Mouse (Mus musculus): ENCODE measurements at regions not wholly inside any gene's neighbourhood (a gene's known extent, or its start where the extent isn't known, plus 50 kb on each side); places are given as distances from the start of the nearest gene placed in this dataset.

DNA sequence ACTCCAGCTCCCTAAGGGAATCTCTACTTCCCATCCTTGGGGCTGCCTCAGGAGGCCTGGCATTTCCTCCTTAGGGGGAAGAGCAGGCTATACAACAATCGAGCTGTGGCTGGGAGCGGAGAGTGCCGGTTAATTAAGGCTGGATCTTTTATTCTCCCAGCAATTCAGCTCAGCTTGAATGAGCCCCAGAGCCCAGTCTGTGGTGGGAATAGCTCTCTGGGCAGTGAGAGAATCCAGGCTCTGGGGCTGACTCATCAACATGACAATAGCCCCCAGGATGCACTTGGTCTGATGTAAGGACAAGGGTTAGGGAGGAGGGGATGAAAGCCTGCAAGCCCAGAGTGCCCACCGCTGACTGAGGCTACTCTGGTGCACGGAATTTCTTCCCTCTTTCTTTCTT lies 280.2 kb upstream of the Sox9 start:
- Histone ChIP-seq H3K27ac (ENCODE audit: low read depth) (no peak overlapping the region), H3K9me3 (ENCODE audit: low read depth, low read length) (no peaks in the 10 kb centered on the region), H3K4me3 (ENCODE audit: low read depth, low read length) (no peak overlapping the region), H3K36me3 (ENCODE audit: insufficient read depth) (no peaks in the 10 kb centered on the region), H3K27me3 (ENCODE audit: insufficient read depth, low read length) (no peaks in the 10 kb centered on the region), H3K9ac (no peak overlapping the region), H3K4me1 (ENCODE audit: insufficient read depth) (no peaks in the 10 kb centered on the region), H3K4me2 (no peak overlapping the region)
- TF ChIP-seq CTCF (IDR thresholded peaks at IDR 0.05; ENCODE audit: low read depth) = no peak
- DNase-seq (no peak), ATAC-seq (ENCODE audit: insufficient read depth) (no peak)
- 19% methylated on average over 5 of the region's 5 CpGs for WGBS

DNA sequence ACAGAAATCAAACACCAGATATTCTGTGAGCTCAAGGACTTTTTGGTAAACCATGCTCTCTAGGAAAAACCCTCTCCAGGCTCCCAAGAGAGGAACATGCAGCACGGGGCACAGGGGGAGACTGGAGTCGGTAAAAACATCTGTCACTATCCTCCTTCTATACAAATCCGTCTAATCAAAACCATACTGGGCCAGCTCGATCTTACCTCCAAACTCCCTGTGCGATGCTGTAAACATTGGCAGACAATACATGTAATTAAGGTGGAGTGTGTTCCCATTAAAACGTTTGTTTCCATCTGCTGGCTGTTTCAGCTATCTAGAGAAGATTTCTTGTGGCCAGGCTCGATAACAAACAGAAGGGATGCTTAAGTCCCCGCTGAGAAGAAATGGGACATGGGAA lies 262.9 kb upstream of the Sox9 start:
- Histone ChIP-seq H3K27me3 (ENCODE audit: insufficient read depth, low read length) (no peaks in the 10 kb centered on the region), H3K4me1 (ENCODE audit: insufficient read depth) (no peaks in the 10 kb centered on the region), H3K27ac (ENCODE audit: low read depth) (no peak overlapping the region), H3K9me3 (ENCODE audit: low read depth, low read length) (no peaks in the 10 kb centered on the region), H3K9ac (no peak overlapping the region), H3K4me2 (no peak overlapping the region), H3K36me3 (ENCODE audit: insufficient read depth) (no peaks in the 10 kb centered on the region), H3K4me3 (ENCODE audit: low read depth, low read length) (no peak overlapping the region)
- no peak for TF ChIP-seq CTCF (IDR thresholded peaks at IDR 0.05; ENCODE audit: low read depth)
- DNase-seq = no peak
- 63% methylated on average over 8 of the region's 8 CpGs for WGBS
- no peak for ATAC-seq (ENCODE audit: insufficient read depth)

DNA sequence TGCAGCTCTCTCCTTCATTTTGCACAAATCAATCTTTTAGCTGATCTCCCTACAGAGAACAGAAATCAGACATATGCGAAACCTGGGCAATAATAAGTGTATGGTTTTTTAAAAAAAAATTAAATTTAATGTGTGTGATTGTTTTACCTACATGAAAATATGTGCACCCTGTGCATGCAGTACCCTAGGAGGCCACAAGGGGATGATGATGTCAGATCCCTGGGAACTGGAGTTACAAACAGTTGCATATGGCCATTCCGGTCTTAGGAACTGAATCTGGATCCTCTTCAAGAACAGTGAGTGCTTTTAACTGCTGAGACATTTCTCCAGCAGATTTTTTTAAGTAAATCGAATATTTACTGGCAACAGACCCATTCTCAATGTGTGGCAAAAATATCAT lies 257.0 kb upstream of the Sox9 start:
- no peak overlapping the region for H3K27ac ChIP-seq (ENCODE audit: low read depth)
- TF ChIP-seq CTCF (IDR thresholded peaks at IDR 0.05; ENCODE audit: low read depth) = peak; percentile 45
- H3K4me1 ChIP-seq (ENCODE audit: insufficient read depth) = no peaks in the 10 kb centered on the region
- 86% methylated on average over 3 of the region's 3 CpGs for WGBS
- no peak overlapping the region for H3K4me2 ChIP-seq
- ATAC-seq (ENCODE audit: insufficient read depth) (no peak), DNase-seq (no peak)
- 0 out of 2 replicates have a peak, but pooled peaks cover 3% of the 10 kb centered on the region for H3K9me3 ChIP-seq (ENCODE audit: low read depth, low read length)
- no peaks in the 10 kb centered on the region for H3K36me3 ChIP-seq (ENCODE audit: insufficient read depth)
- no peak overlapping the region for H3K9ac ChIP-seq
- H3K27me3 ChIP-seq (ENCODE audit: insufficient read depth, low read length) = no peaks in the 10 kb centered on the region
- H3K4me3 ChIP-seq (ENCODE audit: low read depth, low read length) = no peak overlapping the region

DNA sequence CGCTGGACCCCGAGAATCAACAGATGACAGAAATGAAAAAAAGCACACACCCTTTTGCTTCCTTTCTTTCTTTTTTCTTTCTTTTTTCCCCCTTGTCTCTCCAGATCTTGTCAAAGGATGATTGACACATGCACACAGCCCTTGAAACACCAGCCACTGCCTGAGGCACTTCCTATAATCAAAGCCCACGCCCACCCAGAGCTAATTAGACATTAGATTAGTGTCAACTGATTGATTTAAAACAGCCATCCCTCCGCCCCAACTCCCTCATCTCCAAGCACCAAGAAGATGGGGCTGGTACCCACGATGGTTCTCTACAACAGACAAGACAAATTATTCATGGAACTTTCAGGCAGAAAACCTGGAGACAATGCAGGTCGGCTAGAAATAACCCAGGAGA lies 239.5 kb upstream of the Sox9 start:
- TF ChIP-seq CTCF (IDR thresholded peaks at IDR 0.05; ENCODE audit: low read depth) = no peak
- Histone ChIP-seq H3K27ac (ENCODE audit: low read depth) (no peak overlapping the region), H3K4me2 (no peak overlapping the region), H3K27me3 (ENCODE audit: insufficient read depth, low read length) (no peaks in the 10 kb centered on the region), H3K9ac (no peak overlapping the region), H3K36me3 (ENCODE audit: insufficient read depth) (no peaks in the 10 kb centered on the region), H3K9me3 (ENCODE audit: low read depth, low read length) (no peaks in the 10 kb centered on the region), H3K4me1 (ENCODE audit: insufficient read depth) (no peaks in the 10 kb centered on the region), H3K4me3 (ENCODE audit: low read depth, low read length) (no peak overlapping the region)
- no peak for ATAC-seq (ENCODE audit: insufficient read depth)
- no peak for DNase-seq
- WGBS = 52% methylated on average over 6 of the region's 6 CpGs

DNA sequence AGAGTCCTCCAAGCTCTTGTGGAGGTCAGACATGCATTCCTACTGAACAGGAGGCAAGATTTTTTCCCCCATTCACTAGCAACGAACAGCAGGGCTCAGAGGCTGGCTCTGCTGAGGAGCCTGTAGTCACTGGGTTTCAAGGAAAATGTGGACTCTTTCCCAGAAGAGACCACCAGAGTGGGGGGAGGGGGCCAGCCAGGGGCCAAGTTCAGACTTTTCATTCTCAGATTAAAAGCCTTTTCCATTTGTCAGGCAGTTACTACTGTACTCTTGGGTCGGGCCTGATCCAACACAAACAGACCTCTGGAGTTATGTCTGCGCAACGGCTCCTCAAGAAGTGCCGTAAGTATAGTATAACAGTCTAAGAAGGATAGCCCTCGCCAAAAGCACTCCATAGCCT lies 238.6 kb upstream of the Sox9 start:
- H3K9ac ChIP-seq = no peak overlapping the region
- H3K36me3 ChIP-seq (ENCODE audit: insufficient read depth) = no peaks in the 10 kb centered on the region
- DNase-seq (peak; percentile 13), ATAC-seq (ENCODE audit: insufficient read depth) (no peak)
- 58% methylated on average over 6 of the region's 6 CpGs for WGBS
- no peak overlapping the region for H3K4me3 ChIP-seq (ENCODE audit: low read depth, low read length)
- H3K27ac ChIP-seq (ENCODE audit: low read depth) = no peak overlapping the region
- H3K4me2 ChIP-seq = no peak overlapping the region
- no peak for TF ChIP-seq CTCF (IDR thresholded peaks at IDR 0.05; ENCODE audit: low read depth)
- no peaks in the 10 kb centered on the region for H3K27me3 ChIP-seq (ENCODE audit: insufficient read depth, low read length)
- no peaks in the 10 kb centered on the region for H3K9me3 ChIP-seq (ENCODE audit: low read depth, low read length)
- no peaks in the 10 kb centered on the region for H3K4me1 ChIP-seq (ENCODE audit: insufficient read depth)

DNA sequence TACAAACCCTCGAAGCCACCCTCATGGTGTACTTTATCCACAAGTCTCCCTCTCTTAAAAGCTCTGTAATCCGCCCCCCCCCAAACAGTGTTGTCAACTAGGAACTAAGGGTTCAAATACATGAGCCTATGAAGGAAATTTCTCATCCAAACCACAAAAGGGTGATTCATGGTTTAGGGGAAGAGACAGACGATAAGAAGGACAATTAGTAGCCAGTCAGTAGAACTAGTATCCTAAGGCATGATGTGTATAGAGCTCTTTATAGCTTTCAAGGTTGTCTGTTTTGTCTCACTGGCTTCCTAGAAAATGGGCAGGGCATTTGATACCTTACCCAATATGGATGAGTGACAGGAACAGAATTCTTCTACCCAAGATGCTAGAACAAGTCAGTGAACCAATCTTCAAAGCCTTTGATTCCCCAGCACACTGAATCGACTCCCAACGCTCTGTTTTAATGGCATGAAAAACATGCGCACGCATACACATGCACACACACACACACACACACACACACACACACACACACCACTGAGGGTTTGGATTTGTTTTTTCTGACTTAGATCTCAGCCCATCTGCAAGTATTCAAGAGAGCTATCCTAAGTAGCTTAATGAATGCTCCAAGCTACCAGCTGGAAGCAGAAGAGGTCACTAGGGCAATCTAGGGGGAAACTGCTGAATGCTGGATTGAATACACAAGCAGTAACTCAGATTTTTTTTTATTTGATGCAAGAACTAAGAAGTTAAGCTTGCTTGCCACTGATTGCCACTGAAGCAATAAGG lies 236.6 kb upstream of the Sox9 start:
- Histone ChIP-seq H3K4me1 (ENCODE audit: insufficient read depth) (no peaks in the 10 kb centered on the region), H3K4me3 (ENCODE audit: low read depth, low read length) (no peak overlapping the region), H3K27me3 (ENCODE audit: insufficient read depth, low read length) (no peaks in the 10 kb centered on the region), H3K27ac (ENCODE audit: low read depth) (no peak overlapping the region), H3K36me3 (ENCODE audit: insufficient read depth) (no peaks in the 10 kb centered on the region), H3K9me3 (ENCODE audit: low read depth, low read length) (no peaks in the 10 kb centered on the region), H3K4me2 (no peak overlapping the region), H3K9ac (no peak overlapping the region)
- no peak for ATAC-seq (ENCODE audit: insufficient read depth)
- DNase-seq = peak; percentile 9
- TF ChIP-seq CTCF (IDR thresholded peaks at IDR 0.05; ENCODE audit: low read depth) = no peak
- WGBS = 69% methylated on average over 7 of the region's 7 CpGs

DNA sequence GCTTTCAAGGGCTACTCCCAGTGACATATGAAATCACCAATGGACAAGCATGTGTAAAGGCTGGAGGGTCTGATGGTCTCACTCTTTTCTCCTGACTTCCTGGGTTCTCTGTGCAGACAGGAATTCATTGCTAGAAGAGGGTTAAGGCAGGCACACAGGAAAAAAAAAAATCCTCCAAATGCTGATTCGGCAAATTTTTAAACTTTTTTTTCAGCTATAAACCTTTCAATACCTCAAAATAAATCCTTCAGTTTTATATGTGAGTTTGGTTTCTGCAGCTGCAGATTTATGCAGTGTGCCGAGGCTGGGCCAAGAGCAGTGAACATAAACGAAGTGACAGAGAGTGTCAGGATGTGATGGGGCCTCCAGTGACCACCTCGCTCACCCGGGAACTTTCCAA lies 235.9 kb upstream of the Sox9 start:
- H3K27me3 ChIP-seq (ENCODE audit: insufficient read depth, low read length) = no peaks in the 10 kb centered on the region
- no peaks in the 10 kb centered on the region for H3K36me3 ChIP-seq (ENCODE audit: insufficient read depth)
- no peak overlapping the region for H3K4me3 ChIP-seq (ENCODE audit: low read depth, low read length)
- H3K9ac ChIP-seq = no peak overlapping the region
- no peak overlapping the region for H3K4me2 ChIP-seq
- ATAC-seq (ENCODE audit: insufficient read depth) (no peak), DNase-seq (peak; percentile 3)
- no peak for TF ChIP-seq CTCF (IDR thresholded peaks at IDR 0.05; ENCODE audit: low read depth)
- H3K9me3 ChIP-seq (ENCODE audit: low read depth, low read length) = no peaks in the 10 kb centered on the region
- no peak overlapping the region for H3K27ac ChIP-seq (ENCODE audit: low read depth)
- 36% methylated on average over 5 of the region's 5 CpGs for WGBS
- H3K4me1 ChIP-seq (ENCODE audit: insufficient read depth) = no peaks in the 10 kb centered on the region

Measured in lung, embryonic 14.5 days (tissue).